ENCODE assay signal across 22 mouse cellular contexts in the genomic region with DNA sequence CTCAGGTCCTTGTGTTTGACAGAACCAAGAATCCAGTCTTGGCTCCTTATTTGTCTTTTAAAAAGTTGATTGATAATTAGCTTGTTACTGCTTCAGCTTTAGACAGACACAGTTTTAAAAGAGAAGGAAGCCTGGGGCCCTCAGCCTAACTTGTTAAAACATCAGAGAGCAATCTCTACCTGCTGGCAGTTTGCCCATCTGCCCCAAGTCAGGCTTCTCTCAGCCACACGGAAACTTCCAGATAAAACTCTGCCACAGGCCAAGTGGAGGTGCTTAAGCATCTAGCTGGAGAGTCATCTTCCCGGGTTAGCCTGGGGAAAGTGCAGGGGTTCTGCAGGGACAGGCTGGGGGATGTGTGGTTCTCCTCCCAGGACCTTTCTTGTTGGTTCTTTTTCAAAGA.
"Had no signal": no experiment of that assay in that cellular context is flagged by ENCODE, and none has a peak within 500 bp of the region (broad histone marks: within the 10 kb centered on the region; RNA-seq: fewer than 3 reads in every experiment).

No protein-coding gene starts in this region.

- H3K9me3 ChIP-seq: heart, embryonic 10.5 days; hindbrain, embryonic 10.5 days; hindbrain, embryonic 12.5 days; limb, embryonic 13.5 days; liver, embryonic 13.5 days had no signal

- H3K36me3 ChIP-seq: heart, embryonic 10.5 days; heart, embryonic 12.5 days; hindbrain, embryonic 10.5 days; hindbrain, embryonic 12.5 days; limb, embryonic 13.5 days; liver, embryonic 13.5 days had no signal

- H3K9ac ChIP-seq: heart, embryonic 12.5 days; hindbrain, embryonic 12.5 days; hindbrain, embryonic 14.5 days; limb, embryonic 13.5 days; liver, embryonic 13.5 days had no signal

- H3K4me3 ChIP-seq: heart, embryonic 10.5 days; heart, embryonic 12.5 days; hindbrain, embryonic 10.5 days; hindbrain, embryonic 12.5 days; layer of hippocampus, adult 2 months; left cerebral cortex, adult 2 months; limb, embryonic 13.5 days; liver, embryonic 13.5 days had no signal

- H3K27ac ChIP-seq: heart, embryonic 10.5 days; hindbrain, embryonic 10.5 days; hindbrain, embryonic 12.5 days; hindbrain, embryonic 14.5 days; layer of hippocampus, adult 2 months; left cerebral cortex, adult 2 months; limb, embryonic 13.5 days; liver, embryonic 13.5 days had no signal

- H3K4me2 ChIP-seq: heart, embryonic 12.5 days; hindbrain, embryonic 12.5 days; hindbrain, embryonic 14.5 days; limb, embryonic 13.5 days; liver, embryonic 11.5 days; liver, embryonic 13.5 days had no signal

- H3K27me3 ChIP-seq: heart, embryonic 12.5 days; hindbrain, embryonic 12.5 days; limb, embryonic 13.5 days; liver, embryonic 13.5 days had no signal

- ATAC-seq: hindbrain, embryonic 16.5 days; inflammation-experienced regulatory T-cells, adult 6 months; intestine, postnatal 0 days had no signal

- DNase-seq: gastrocnemius, postnatal 14 days; heart, adult 18-20 months; heart, postnatal 10 days; heart, postnatal 4 days; kidney, adult 18-20 months; kidney, adult 8-10 months; kidney, postnatal 10 days; kidney, postnatal 4 days; liver; liver, embryonic 13.5 days had no signal

- H3K4me1 ChIP-seq: heart, embryonic 10.5 days; heart, embryonic 12.5 days; hindbrain, embryonic 12.5 days; liver, embryonic 13.5 days had no signal
